Mouse (Mus musculus): ENCODE data around the gene Frmd4b.

- no peak for TF ChIP-seq CTCF (IDR thresholded peaks at IDR 0.05; ENCODE audit: control insufficient read depth, insufficient read depth, low read length)
- TF ChIP-seq POLR2A (IDR thresholded peaks at IDR 0.05; ENCODE audit: borderline replicate concordance, control insufficient read depth, low read depth, low read length), result no peak
These were observed 275.2 kb downstream of the Frmd4b start for GRCm38 (mm10) chr6:97342185-97342584.

Data from bone marrow, adult 2 months (tissue).